Mouse (Mus musculus): Measurements from ENCODE around the gene Prcd.
"Not testable (repeated sequence)": the region's sequence is repeated elsewhere in the genome, so short reads cannot be mapped to it uniquely, and the experiment has no call there.

Prcd gene

GRCm38 (mm10) chr11:116669787-116670365 is 16.5 kb downstream of the Prcd start:
- no peak for DNase-seq

- DNase-seq, result no peak
Observed at GRCm38 (mm10) chr11:116670386-116670785, 17.1 kb downstream of the Prcd start.

- DNase-seq, result peak; percentile 96 to 97
Observed at GRCm38 (mm10) chr11:116671112-116671844, 17.9 kb downstream of the Prcd start.

GRCm38 (mm10) chr11:116671845-116672434 is 18.6 kb downstream of the Prcd start:
- peak in 1 of 2 experiments; percentile 12 for DNase-seq

- DNase-seq, result no peak
Observed at GRCm38 (mm10) chr11:116672595-116672994, 19.3 kb downstream of the Prcd start.

GRCm38 (mm10) chr11:116673410-116673809 is 20.1 kb downstream of the Prcd start:
- DNase-seq, result no peak

- no peak for DNase-seq
Observed at GRCm38 (mm10) chr11:116674616-116675379, 21.5 kb downstream of the Prcd start.

GRCm38 (mm10) chr11:116675429-116675828 is 22.1 kb downstream of the Prcd start:
- DNase-seq, result not testable (repeated sequence)

- no peak for DNase-seq
Observed at GRCm38 (mm10) chr11:116676175-116676976, 23.0 kb downstream of the Prcd start.

GRCm38 (mm10) chr11:116677711-116678441 is 24.5 kb downstream of the Prcd start:
- no peak for DNase-seq

GRCm38 (mm10) chr11:116679148-116679547 is 25.8 kb downstream of the Prcd start:
- no peak for DNase-seq

GRCm38 (mm10) chr11:116680321-116681091 is 27.2 kb downstream of the Prcd start:
- DNase-seq, result no peak

- no peak for DNase-seq
Observed at GRCm38 (mm10) chr11:116681147-116681546, 27.8 kb downstream of the Prcd start.

- DNase-seq, result no peak
Observed at GRCm38 (mm10) chr11:116682501-116683144, 29.3 kb downstream of the Prcd start.

- DNase-seq, result no peak
Observed at GRCm38 (mm10) chr11:116683777-116684176, 30.4 kb downstream of the Prcd start.

- no peak for DNase-seq
Observed at GRCm38 (mm10) chr11:116685729-116686128, 32.4 kb downstream of the Prcd start.

GRCm38 (mm10) chr11:116687897-116688296 is 34.6 kb downstream of the Prcd start:
- no peak for DNase-seq

- DNase-seq, result no peak
Observed at GRCm38 (mm10) chr11:116689622-116690021, 36.3 kb downstream of the Prcd start.

- no peak for DNase-seq
Observed at GRCm38 (mm10) chr11:116690701-116691575, 37.6 kb downstream of the Prcd start.

GRCm38 (mm10) chr11:116693899-116694249 is 40.5 kb downstream of the Prcd start:
- DNase-seq, result no peak

All from B cell, adult 2 months (primary cell).